Mouse (Mus musculus): ENCODE results near the gene Caskin2. TPM values are rescaled to one million over a fixed set of nuclear protein-coding genes. Genes with fewer than 3 reads are reported as not detected.
"Not testable (repeated sequence)": the region's sequence is repeated elsewhere in the genome, so short reads cannot be mapped to it uniquely, and the experiment has no call there.

Caskin2 gene
- polyA plus RNA-seq, 1 experiment from 2014 or later: 5.7 TPM

DNA sequence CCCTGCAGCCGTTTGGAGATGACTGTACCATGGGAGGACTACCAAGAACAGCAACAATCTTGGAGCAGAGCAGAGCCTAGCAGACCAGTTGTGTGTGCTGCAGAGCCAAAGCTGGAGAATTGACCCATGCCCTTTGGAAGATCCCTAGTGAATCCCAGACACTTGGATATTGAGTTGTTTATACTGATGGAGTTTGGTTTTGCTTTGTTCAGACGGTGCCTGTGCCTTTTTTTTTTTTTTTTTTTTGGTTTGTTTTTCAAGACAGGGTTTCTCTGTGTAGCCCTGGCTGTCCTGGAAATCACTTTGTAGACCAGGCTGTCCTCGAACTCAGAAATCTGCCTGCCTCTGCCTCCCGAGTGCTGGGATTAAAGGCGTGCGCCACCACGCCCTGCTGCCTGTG, 51.3 kb downstream of the Caskin2 start:
- 81% methylated on average over 7 of the region's 7 CpGs for WGBS (ENCODE audit: insufficient replicate concordance)

DNA sequence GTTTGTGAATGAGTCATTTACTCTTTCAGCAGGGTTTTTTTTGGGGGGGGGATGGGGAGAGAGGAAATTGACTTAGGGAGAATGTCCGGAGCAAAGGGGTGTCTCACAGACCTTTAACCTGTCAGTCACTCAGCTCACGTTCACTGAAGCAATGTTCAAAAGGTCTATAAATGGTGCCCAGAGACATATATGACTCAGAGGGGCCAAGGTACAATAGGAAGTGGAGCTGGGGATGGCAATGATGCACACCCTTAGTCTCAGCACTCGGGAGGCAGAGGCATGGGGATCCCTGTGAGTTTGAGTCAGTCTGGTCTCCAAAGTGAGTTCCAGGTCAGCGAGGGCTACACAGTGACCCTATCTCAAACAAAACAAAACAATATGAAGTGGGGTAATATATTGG, 60.0 kb downstream of the Caskin2 start:
- no peaks in the 10 kb centered on the region for H3K36me3 ChIP-seq (replicated peaks)

More for the DNA sequence above, 51.3 kb downstream of the Caskin2 start:
- H3K27me3 ChIP-seq; H3K4me2 ChIP-seq; H3K4me3 ChIP-seq (replicated peaks); H3K9ac ChIP-seq; H3K9me3 ChIP-seq (replicated peaks); ATAC-seq (ENCODE audit: insufficient read depth); H3K36me3 ChIP-seq (replicated peaks); H3K27ac ChIP-seq (replicated peaks): not testable (repeated sequence)
- H3K4me1 ChIP-seq (replicated peaks): peaks cover 24% of the 10 kb centered on the region

DNA sequence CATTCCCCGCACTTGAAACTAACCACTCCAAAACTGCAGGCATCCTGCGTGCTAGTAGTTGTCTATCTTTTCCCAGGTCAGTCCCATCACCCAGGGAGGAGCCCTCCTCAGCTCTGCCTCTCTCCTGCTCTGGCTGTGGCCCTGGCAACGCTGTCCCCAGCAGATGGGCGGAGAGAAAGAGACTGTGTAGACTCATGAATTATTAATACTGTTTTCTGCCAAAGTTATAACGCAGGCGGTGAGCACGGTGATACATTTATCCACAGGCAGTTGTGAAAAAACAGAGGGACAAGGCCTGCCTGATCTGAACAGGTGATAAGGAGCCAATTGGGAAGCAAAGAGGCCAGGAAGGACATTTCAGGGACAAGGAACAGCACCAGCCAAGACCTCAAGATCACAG, 60.8 kb downstream of the Caskin2 start:
- 74% methylated on average over 7 of the region's 7 CpGs for WGBS (ENCODE audit: insufficient replicate concordance)
- no peak overlapping the region for H3K9ac ChIP-seq
- ATAC-seq (ENCODE audit: insufficient read depth): no peak
- no peak overlapping the region for H3K4me3 ChIP-seq (replicated peaks)
- H3K27ac ChIP-seq (replicated peaks): no peak overlapping the region
- 0 out of 2 replicates have a peak, but pooled peaks cover 3% of the 10 kb centered on the region for H3K4me1 ChIP-seq (replicated peaks)
- H3K36me3 ChIP-seq (replicated peaks): no peaks in the 10 kb centered on the region
- H3K9me3 ChIP-seq (replicated peaks): no peaks in the 10 kb centered on the region
- no peak overlapping the region for H3K4me2 ChIP-seq
- H3K27me3 ChIP-seq: peaks cover 20% of the 10 kb centered on the region

More for the DNA sequence above, 60.0 kb downstream of the Caskin2 start:
- H3K4me3 ChIP-seq (replicated peaks): no peak overlapping the region
- no peaks in the 10 kb centered on the region for H3K9me3 ChIP-seq (replicated peaks)
- no peak overlapping the region for H3K9ac ChIP-seq
- H3K27me3 ChIP-seq: peaks cover 12% of the 10 kb centered on the region
- ATAC-seq (ENCODE audit: insufficient read depth): no peak
- 0 out of 2 replicates have a peak, but pooled peaks cover 3% of the 10 kb centered on the region for H3K4me1 ChIP-seq (replicated peaks)
- WGBS (ENCODE audit: insufficient replicate concordance): 49% methylated on average over 4 of the region's 4 CpGs
- no peak overlapping the region for H3K27ac ChIP-seq (replicated peaks)
- no peak overlapping the region for H3K4me2 ChIP-seq

DNA sequence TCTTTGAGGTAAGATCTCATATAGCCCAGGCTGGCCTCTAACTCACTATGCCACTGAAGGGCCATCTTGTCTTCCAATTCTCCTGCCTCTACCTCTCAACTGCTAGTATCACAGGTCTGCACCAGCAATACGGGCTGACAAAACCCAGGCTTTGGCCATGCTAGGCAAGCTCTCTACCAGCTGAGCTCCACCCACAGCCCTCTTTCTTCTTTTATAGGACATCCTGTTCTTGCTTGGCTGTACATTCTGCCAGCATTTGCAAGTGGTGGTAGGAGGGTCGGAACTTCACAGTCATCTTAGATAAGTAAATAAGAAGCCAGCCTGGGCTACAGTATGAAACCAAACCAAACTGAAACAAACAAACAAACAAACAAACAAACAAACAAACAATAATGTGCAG, 61.7 kb downstream of the Caskin2 start:
- WGBS (ENCODE audit: insufficient replicate concordance): 42% methylated on average over 2 of the region's 2 CpGs
- Histone ChIP-seq H3K27ac (replicated peaks) (no peak overlapping the region), H3K27me3 (peaks cover 21% of the 10 kb centered on the region), H3K4me1 (replicated peaks) (peaks cover 10% of the 10 kb centered on the region; the same call in 1 of the 2 replicates), H3K36me3 (replicated peaks) (no peaks in the 10 kb centered on the region), H3K9ac (no peak overlapping the region), H3K4me3 (replicated peaks) (no peak overlapping the region), H3K9me3 (replicated peaks) (no peaks in the 10 kb centered on the region), H3K4me2 (no peak overlapping the region)
- no peak for ATAC-seq (ENCODE audit: insufficient read depth)

DNA sequence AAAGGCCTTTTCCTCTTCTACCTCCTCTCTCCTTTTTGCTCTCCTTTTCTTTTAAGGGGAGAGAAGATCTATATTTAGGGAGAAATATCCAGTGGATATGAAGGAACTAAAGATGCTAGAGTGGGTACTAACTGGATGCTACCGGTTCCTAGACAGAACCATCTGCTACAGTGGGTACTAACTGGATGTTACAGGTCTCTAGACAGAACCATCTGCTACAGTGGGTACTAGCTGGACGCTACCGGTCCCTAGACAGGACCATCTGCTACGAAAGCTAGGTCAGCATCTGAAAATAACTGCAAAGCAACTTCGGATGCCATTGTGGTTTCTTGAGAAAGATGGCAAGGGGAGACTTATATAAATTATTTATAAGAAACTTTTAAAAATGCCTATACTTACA, 63.6 kb downstream of the Caskin2 start:
- Histone ChIP-seq H3K9ac (no peak overlapping the region), H3K27me3 (peaks cover 23% of the 10 kb centered on the region), H3K27ac (replicated peaks) (no peak overlapping the region), H3K9me3 (replicated peaks) (no peaks in the 10 kb centered on the region), H3K4me3 (replicated peaks) (no peak overlapping the region), H3K4me1 (replicated peaks) (peaks cover 11% of the 10 kb centered on the region; the same call in 1 of the 2 replicates), H3K4me2 (no peak overlapping the region), H3K36me3 (replicated peaks) (no peaks in the 10 kb centered on the region)
- WGBS (ENCODE audit: insufficient replicate concordance): 68% methylated on average over 5 of the region's 5 CpGs
- ATAC-seq (ENCODE audit: insufficient read depth): no peak

Small RNAs within 50 kb of the gene (microRNA-seq; reads per million reads assigned to microRNA genes)
- gene Mir5621: not detected

Other genes starting within 250 kb of the Caskin2 start
- gene Nup85, start 249.2 kb downstream of the Caskin2 start, polyA plus RNA-seq (2015; fragmentation: Nextera tagmentation; extraction: Ambion mirVana): 111 and 114 TPM in 2 replicates
- gene Mrps7, start 209.7 kb downstream of the Caskin2 start, polyA plus RNA-seq (2015; fragmentation: Nextera tagmentation; extraction: Ambion mirVana): 49.5 and 51.3 TPM in 2 replicates
- gene Gga3, start 209.6 kb downstream of the Caskin2 start, polyA plus RNA-seq (2015; fragmentation: Nextera tagmentation; extraction: Ambion mirVana): 7.7 and 8.2 TPM in 2 replicates
- gene Mif4gd, start 200.7 kb downstream of the Caskin2 start, polyA plus RNA-seq (2015; fragmentation: Nextera tagmentation; extraction: Ambion mirVana): 27.3 and 32.3 TPM in 2 replicates
- gene Slc25a19, start 185.3 kb downstream of the Caskin2 start, polyA plus RNA-seq (2015; fragmentation: Nextera tagmentation; extraction: Ambion mirVana): 10.4 and 10.9 TPM in 2 replicates
- 53.4 and 55.8 TPM in 2 replicates for gene Grb2, start 105.0 kb downstream of the Caskin2 start, polyA plus RNA-seq (2015; fragmentation: Nextera tagmentation; extraction: Ambion mirVana)
- 9.9 and 10.1 TPM in 2 replicates for gene Tmem94, start 48.2 kb downstream of the Caskin2 start, polyA plus RNA-seq (2015; fragmentation: Nextera tagmentation; extraction: Ambion mirVana)
- 13.7 and 18.7 TPM in 2 replicates for gene Tsen54, start 1.1 kb upstream of the Caskin2 start, polyA plus RNA-seq (2015; fragmentation: Nextera tagmentation; extraction: Ambion mirVana)
- gene Llgl2, start 10.4 kb upstream of the Caskin2 start, polyA plus RNA-seq (2015; fragmentation: Nextera tagmentation; extraction: Ambion mirVana): 11.9 and 16.2 TPM in 2 replicates
- gene Myo15b, start 44.8 kb upstream of the Caskin2 start, polyA plus RNA-seq (2015; fragmentation: Nextera tagmentation; extraction: Ambion mirVana): 0.45 and 0.46 TPM in 2 replicates
- gene Smim5, start 86.3 kb upstream of the Caskin2 start, polyA plus RNA-seq (2015; fragmentation: Nextera tagmentation; extraction: Ambion mirVana): 37.8 and 40.0 TPM in 2 replicates
- 2.7 and 3.3 TPM in 2 replicates for gene Smim6, start 98.4 kb upstream of the Caskin2 start, polyA plus RNA-seq (2015; fragmentation: Nextera tagmentation; extraction: Ambion mirVana)
- 13.0 and 15.0 TPM in 2 replicates for gene Sap30bp, start 119.6 kb upstream of the Caskin2 start, polyA plus RNA-seq (2015; fragmentation: Nextera tagmentation; extraction: Ambion mirVana)
- gene Recql5, start 119.8 kb upstream of the Caskin2 start, polyA plus RNA-seq (2015; fragmentation: Nextera tagmentation; extraction: Ambion mirVana): 8.1 and 10.9 TPM in 2 replicates
- gene Itgb4, start 161.1 kb upstream of the Caskin2 start, polyA plus RNA-seq (2015; fragmentation: Nextera tagmentation; extraction: Ambion mirVana): 0.18 and 0.31 TPM in 2 replicates
- 168 and 190 TPM in 2 replicates for gene Galk1, start 199.1 kb upstream of the Caskin2 start, polyA plus RNA-seq (2015; fragmentation: Nextera tagmentation; extraction: Ambion mirVana)
- gene H3f3b, start 214.3 kb upstream of the Caskin2 start, polyA plus RNA-seq (2015; fragmentation: Nextera tagmentation; extraction: Ambion mirVana): 540 and 595 TPM in 2 replicates
- 10.1 and 11.6 TPM in 2 replicates for gene Unk, start 216.7 kb upstream of the Caskin2 start, polyA plus RNA-seq (2015; fragmentation: Nextera tagmentation; extraction: Ambion mirVana)